Mouse (Mus musculus): Measurements from ENCODE around the gene Map1lc3b.

The Map1lc3b gene

GRCm38 (mm10) chr8:121588750-121589149, 1.4 kb upstream of the Map1lc3b start:
- CTCF ChIA-PET = interaction anchor here in 2 of 4 experiments (0.6 to 3.3 kb wide), 2 partner anchors 9 to 185 kb away, joined by 6 to 29 read pairs; partner anchors contain the start of gene Fbxo31 (in 1 of the 2)
- POLR2A ChIA-PET = interaction anchor here in 3 of 4 experiments (0.6 to 12.3 kb wide), 12 partner anchors 9 to 837 kb away, joined by 3 to 234 read pairs (median 16); partner anchors contain the start of genes Fbxo31 (in 3 of the 3) and Zcchc14 (in 1 of the 3)

GRCm38 (mm10) chr8:121589205-121589726, 895 bp upstream of the Map1lc3b start:
- CTCF ChIA-PET = interaction anchor here in 3 of 4 experiments (0.6 to 3.3 kb wide), 5 partner anchors 10 to 1055 kb away, joined by 3 to 44 read pairs (median 21); partner anchors contain the start of gene Fbxo31 (in 2 of the 3)
- POLR2A ChIA-PET = interaction anchor here in 3 of 4 experiments (0.6 to 12.3 kb wide), 24 partner anchors 8 to 836 kb away, joined by 3 to 234 read pairs (median 8); partner anchors contain the start of genes Fbxo31 (in 3 of the 3) and Zcchc14 (in 1 of the 3)

DNA sequence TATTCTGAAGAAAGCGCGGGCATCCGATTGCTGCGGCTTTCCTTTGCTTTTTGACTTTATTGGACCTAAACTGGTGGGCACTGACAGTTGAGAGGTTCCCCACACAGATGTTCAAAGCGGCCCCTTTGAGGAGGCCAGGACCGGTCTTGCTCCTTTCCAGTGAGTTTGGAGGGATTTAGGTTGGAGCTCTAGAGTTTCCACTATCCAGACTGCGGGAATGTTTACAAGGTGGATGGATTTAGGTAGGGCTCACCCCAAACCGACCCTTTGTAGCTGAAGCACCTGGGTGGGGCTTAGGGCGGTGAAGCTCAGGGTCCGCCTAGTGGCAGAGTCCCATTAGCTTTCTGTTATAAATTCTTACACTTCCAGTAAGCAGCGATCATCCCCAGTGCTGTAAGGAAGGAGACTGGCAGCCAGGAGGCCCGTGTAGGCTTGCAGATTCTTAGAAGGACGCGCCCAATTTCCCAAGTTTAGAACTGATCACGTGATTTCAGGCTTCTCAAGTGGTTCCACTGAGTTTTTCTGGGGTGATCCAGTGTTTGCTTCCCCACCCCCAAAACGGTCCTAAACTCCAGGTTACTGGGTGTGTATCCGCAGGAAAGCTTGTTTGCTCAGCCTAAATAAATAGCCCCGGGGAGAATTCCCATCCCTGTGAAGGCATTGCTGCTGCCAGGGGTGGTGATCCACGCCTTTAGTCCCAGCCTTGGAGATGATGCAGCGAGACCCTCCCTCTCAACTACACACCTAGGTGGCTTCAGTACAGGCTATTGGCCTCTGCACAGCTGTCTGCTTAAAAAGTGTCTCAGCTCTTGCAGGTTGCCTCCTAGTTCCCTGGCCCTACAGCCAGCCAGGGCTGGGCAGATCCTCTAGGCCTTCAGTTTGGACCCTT, 1.3 kb downstream of the Map1lc3b start:
- CTCF ChIA-PET = interaction anchor here (0.5 to 3.3 kb wide), 31 partner anchors 8 to 1832 kb away, joined by 3 to 44 read pairs (median 4); partner anchors contain the start of genes Fbxo31 (in 2 of the 4), Def8 (in 1 of the 4) and Zcchc14 (in 1 of the 4)
- POLR2A ChIA-PET = interaction anchor here (0.6 to 12.3 kb wide), 68 partner anchors 8 to 920 kb away, joined by 3 to 234 read pairs (median 4); partner anchors contain the start of genes Fbxo31 (in 4 of the 4), Zcchc14 (in 3 of the 4), 1700018B08Rik (in 1 of the 4) and Slc7a5 (in 1 of the 4)

DNA sequence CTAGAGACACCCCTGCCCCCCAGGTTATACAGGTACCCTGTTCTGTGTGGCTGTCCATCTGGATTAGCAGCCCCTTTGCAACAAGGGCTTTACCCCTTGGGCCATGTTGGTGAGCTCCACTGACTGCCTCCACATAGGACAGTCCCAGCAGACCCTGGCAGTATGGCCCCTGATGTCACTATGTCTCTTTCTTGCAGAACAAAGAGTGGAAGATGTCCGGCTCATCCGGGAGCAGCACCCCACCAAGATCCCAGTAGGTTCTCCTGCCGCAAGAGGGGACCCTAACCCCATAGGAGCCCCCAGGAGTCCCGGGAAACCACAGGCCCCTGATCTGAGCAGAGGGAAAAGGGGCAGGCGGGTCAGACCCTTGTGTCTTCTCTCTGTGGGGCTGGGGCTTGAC, 3.1 kb downstream of the Map1lc3b start:
- ChIA-PET POLR2A (interaction anchor here in 3 of 4 experiments (0.6 to 12.3 kb wide), 13 partner anchors 9 to 1706 kb away, joined by 3 to 234 read pairs (median 4); partner anchors contain the start of gene Fbxo31 (in 2 of the 3)), CTCF (interaction anchor here in 3 of 4 experiments (0.6 to 3.1 kb wide), 8 partner anchors 9 to 1314 kb away, joined by 3 to 10 read pairs (median 4); no protein-coding TSS in a partner anchor)

- ChIA-PET CTCF (interaction anchor here in 3 of 4 experiments (0.6 to 3.1 kb wide), 7 partner anchors 9 to 1313 kb away, joined by 3 to 10 read pairs (median 5); no protein-coding TSS in a partner anchor), POLR2A (interaction anchor here in 3 of 4 experiments (0.5 to 12.3 kb wide), 13 partner anchors 9 to 423 kb away, joined by 3 to 234 read pairs (median 4); partner anchors contain the start of gene Fbxo31 (in 2 of the 3))
Observed at GRCm38 (mm10) chr8:121593983-121594382, 3.8 kb downstream of the Map1lc3b start.

GRCm38 (mm10) chr8:121597492-121597891, 7.3 kb downstream of the Map1lc3b start:
- ChIA-PET POLR2A (interaction anchor here in 3 of 4 experiments (0.5 to 12.3 kb wide), 11 partner anchors 8 to 56 kb away, joined by 3 to 167 read pairs (median 5); partner anchors contain the start of gene Fbxo31 (in 3 of the 3)), CTCF (interaction anchor here (0.5 to 2.1 kb wide), 8 partner anchors 10 to 65 kb away, joined by 3 to 10 read pairs (median 4); no protein-coding TSS in a partner anchor)

- POLR2A ChIA-PET = interaction anchor here in 3 of 4 experiments (0.8 to 12.3 kb wide), 11 partner anchors 10 to 56 kb away, joined by 3 to 167 read pairs (median 5); partner anchors contain the start of gene Fbxo31 (in 3 of the 3)
- CTCF ChIA-PET = interaction anchor here in 3 of 4 experiments (0.6 to 2.1 kb wide), 7 partner anchors 9 to 60 kb away, joined by 3 to 10 read pairs (median 5); no protein-coding TSS in a partner anchor
Observed at GRCm38 (mm10) chr8:121598190-121598589, 8.0 kb downstream of the Map1lc3b start.

DNA sequence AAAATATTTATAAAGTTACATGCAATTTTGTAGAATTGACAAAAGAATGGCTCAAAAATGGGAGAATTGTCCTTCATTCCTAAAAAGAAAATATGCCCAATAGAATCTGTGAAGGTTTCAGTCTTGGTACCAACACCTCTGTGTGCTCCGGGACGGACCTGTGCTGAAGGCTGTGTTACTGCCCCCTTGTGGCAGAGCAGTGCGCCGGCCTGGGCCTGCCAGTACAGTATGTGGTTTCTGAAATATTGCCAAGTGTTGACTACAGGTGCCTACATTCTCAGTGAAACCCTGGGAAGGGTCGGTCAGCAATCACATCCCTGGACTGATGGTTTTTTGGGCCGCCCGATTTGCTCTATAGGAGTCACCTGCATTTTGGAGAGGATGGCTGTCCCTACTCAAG, 8.7 kb downstream of the Map1lc3b start:
- ChIA-PET POLR2A (interaction anchor here in 2 of 4 experiments (0.9 to 12.3 kb wide), 7 partner anchors 8 to 55 kb away, joined by 3 to 167 read pairs (median 6); partner anchors contain the start of genes Map1lc3b (in 2 of the 2) and Fbxo31 (in 1 of the 2)), CTCF (interaction anchor here in 3 of 4 experiments (0.7 to 2.1 kb wide), 9 partner anchors 8 to 66 kb away, joined by 3 to 10 read pairs (median 4); partner anchors contain the start of gene Fbxo31 (in 1 of the 3))

- ChIA-PET CTCF (interaction anchor here in 3 of 4 experiments (0.6 to 1.6 kb wide), 12 partner anchors 8 to 372 kb away, joined by 3 to 10 read pairs (median 3); partner anchors contain the start of gene Fbxo31 (in 1 of the 3)), POLR2A (interaction anchor here in 3 of 4 experiments (0.6 to 1.8 kb wide), 7 partner anchors 8 to 51 kb away, joined by 3 to 13 read pairs (median 4); partner anchors contain the start of genes Map1lc3b (in 2 of the 3) and Fbxo31 (in 1 of the 3))
Observed at GRCm38 (mm10) chr8:121599842-121600241, 9.7 kb downstream of the Map1lc3b start.

GRCm38 (mm10) chr8:121602411-121602810, 12.2 kb downstream of the Map1lc3b start:
- POLR2A ChIA-PET = interaction anchor here (0.5 to 1.8 kb wide), 23 partner anchors 8 to 249 kb away, joined by 3 to 23 read pairs (median 3); partner anchors contain the start of gene Map1lc3b (in 3 of the 4)
- CTCF ChIA-PET = interaction anchor here (0.5 to 4.3 kb wide), 89 partner anchors 8 to 1045 kb away, joined by 3 to 44 read pairs (median 4); partner anchors contain the start of genes Map1lc3b (in 3 of the 4), Fbxo31 (in 2 of the 4), Klhdc4 (in 1 of the 4) and Mthfsd (in 1 of the 4)

DNA sequence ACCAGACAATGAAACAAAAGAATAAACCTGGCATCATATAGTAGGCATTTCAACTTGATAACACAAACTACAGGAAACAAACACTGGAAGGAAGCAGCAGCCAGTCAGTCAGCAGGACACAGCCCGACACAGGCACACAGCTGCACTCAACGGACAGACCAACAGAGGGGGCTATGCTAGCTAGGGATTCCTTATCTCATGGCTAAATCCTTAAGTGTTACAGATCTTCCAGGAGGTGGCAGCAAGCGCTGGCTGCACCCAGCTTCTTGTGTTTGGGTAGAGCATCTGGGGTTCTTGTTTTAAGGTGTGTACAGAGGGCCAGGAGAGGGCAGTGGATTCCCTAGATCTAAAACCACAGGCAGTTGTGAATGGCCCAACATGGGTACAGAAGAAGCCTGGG, 12.7 kb downstream of the Map1lc3b start:
- CTCF ChIA-PET = interaction anchor here (0.5 to 4.3 kb wide), 90 partner anchors 8 to 499 kb away, joined by 3 to 44 read pairs (median 4); partner anchors contain the start of genes Map1lc3b (in 3 of the 4), Fbxo31 (in 2 of the 4), Zcchc14 (in 2 of the 4) and Klhdc4 (in 1 of the 4)
- POLR2A ChIA-PET = interaction anchor here (0.5 to 1.8 kb wide), 22 partner anchors 9 to 248 kb away, joined by 3 to 23 read pairs (median 4); partner anchors contain the start of gene Map1lc3b (in 3 of the 4)

GRCm38 (mm10) chr8:121603801-121604200, 13.6 kb downstream of the Map1lc3b start:
- POLR2A ChIA-PET = interaction anchor here in 3 of 4 experiments (1.0 to 3.1 kb wide), 5 partner anchors 12 to 51 kb away, joined by 3 to 21 read pairs (median 6); partner anchors contain the start of gene Map1lc3b (in 2 of the 3)
- CTCF ChIA-PET = interaction anchor here (0.6 to 4.3 kb wide), 13 partner anchors 11 to 1008 kb away, joined by 3 to 44 read pairs (median 4); partner anchors contain the start of gene Map1lc3b (in 1 of the 4)

DNA sequence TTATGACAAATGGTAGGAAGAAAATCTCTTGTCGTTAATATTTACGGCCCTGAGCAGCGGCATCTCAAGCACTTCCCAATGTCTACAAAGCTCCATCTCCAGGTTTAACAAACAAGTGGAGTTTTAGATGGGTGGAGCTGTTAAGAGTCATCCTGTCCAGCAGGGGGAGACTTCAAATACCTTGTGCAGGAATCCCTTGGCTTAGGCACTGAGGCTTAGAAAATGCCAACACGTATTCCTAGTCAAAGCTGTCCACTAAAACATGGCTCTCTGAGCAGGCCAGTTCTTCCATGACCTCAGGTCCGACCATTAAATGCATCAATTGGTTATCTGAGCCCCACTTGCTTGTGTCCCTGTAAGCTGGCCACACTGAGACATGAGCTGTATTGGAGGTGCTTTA, 17.5 kb downstream of the Map1lc3b start:
- POLR2A ChIA-PET = interaction anchor here (0.6 to 2.9 kb wide), 20 partner anchors 8 to 222 kb away, joined by 3 to 14 read pairs (median 4); partner anchors contain the start of genes Map1lc3b (in 3 of the 4), Fbxo31 (in 2 of the 4) and Zcchc14 (in 1 of the 4)
- CTCF ChIA-PET = interaction anchor here (0.5 to 2.4 kb wide), 65 partner anchors 8 to 1319 kb away, joined by 3 to 21 read pairs (median 3); partner anchors contain the start of genes Zcchc14 (in 2 of the 4), 1700018B08Rik (in 1 of the 4), Fbxo31 (in 1 of the 4) and Map1lc3b (in 1 of the 4)

DNA sequence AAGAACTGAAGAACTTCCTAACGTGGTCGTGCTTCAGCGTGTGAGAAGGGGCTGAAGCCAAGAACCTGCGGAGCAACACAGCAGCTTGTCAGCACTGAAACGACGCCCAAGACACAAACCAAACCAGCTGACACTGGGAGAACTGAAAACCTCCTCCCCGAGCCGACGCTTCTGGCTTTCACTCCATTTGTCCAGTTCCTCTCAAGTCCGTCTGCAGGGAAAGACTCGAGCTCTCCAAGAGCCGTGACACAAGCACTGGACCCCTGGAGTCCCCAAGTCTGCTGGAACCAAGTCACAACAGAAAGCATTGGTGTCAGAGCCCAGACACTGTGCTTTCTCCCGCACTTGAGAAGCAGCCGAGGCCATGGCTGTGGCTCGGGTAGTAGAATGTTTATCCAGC, 19.1 kb downstream of the Map1lc3b start:
- CTCF ChIA-PET = interaction anchor here (0.6 to 2.2 kb wide), 9 partner anchors 10 to 178 kb away, joined by 3 to 13 read pairs (median 4); partner anchors contain the start of gene 1700018B08Rik (in 1 of the 4)

DNA sequence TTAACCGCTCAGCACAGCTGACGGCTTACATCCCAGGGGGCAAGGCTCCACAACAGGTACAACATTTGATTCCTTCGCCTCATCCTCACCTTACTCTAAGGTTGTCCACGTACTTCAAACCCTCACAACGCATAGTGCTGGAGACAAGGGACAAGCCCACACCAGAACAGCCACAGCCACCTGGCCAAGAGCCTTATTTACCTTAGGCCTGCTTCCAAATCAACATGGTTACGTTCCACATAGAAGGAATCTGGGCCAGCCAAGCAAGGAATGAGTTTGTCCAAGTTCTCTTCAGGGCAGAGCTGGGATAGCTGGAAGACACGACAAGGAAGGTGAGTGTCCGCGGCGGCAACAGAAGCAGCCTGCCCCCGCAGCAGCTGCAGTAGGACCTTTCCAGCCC, 19.8 kb downstream of the Map1lc3b start:
- ChIA-PET POLR2A (no interaction called here), CTCF (interaction anchor here in 1 of 4 experiments (1.0 kb wide), 1 partner anchor 78 kb away, joined by 4 read pairs; no protein-coding TSS in a partner anchor)

More for the DNA sequence above, 19.1 kb downstream of the Map1lc3b start:
- POLR2A ChIA-PET = interaction anchor here in 1 of 4 experiments (1.1 to 2.9 kb wide), 3 partner anchors 10 to 59 kb away, joined by 3 to 12 read pairs (median 4); partner anchors contain the start of gene Map1lc3b

GRCm38 (mm10) chr8:121613419-121613818, 23.3 kb downstream of the Map1lc3b start:
- CTCF ChIA-PET = interaction anchor here in 1 of 4 experiments (0.5 to 3.2 kb wide), 2 partner anchors 11 to 989 kb away, joined by 4 to 9 read pairs; no protein-coding TSS in a partner anchor
- POLR2A ChIA-PET = interaction anchor here in 1 of 4 experiments (0.6 kb wide), 2 partner anchors 238 to 1552 kb away, joined by 3 to 5 read pairs; no protein-coding TSS in a partner anchor
